Mouse (Mus musculus): Measurements from ENCODE around the gene Rarb.

The Rarb gene

DNA sequence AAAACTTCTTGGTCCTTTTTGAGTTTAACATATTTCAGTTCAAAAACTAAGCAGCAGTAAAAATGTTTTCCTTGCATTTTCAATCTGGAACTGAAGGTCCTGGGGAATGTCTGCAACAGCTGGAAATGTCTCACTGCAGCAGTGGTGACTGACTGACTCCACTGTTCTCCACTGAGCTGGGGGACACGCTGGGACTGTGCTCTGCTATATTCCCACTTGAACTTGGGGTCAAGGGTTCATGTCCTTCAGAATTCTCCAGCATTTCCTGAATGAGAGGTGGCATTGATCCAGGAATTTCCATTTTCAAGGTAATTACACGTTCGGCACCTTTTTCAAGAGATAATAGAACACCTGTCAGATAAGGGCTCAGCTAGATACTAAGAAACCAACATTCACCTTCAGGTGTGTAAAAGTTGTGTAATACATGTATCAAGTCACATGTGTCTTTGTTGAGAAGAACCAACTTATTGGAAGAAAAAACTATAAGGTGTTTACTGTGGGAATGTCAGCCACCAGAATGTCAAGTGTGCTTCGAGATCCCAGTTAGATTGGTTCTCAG lies 386.9 kb downstream of the Rarb start:
- DNase-seq = no peak

DNA sequence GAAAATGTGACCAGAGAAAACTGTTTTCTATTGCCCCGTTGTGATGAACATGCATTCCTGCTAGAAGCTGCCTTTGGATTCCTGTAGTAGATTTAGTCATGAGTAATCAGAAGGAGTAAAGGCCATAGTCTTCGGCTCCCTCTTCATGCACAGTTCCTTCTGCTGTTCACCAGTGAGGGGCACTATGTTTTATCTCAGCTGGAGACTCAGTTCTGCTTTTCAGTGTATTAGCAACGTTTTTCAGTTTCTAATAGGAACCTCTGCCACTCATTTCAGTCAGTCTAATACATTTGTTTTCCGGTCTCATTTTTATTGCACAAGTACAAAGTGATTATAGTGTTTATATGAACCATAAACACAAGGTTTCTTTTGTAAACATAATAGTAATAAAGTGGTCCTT lies 391.4 kb downstream of the Rarb start:
- no peak for DNase-seq

DNA sequence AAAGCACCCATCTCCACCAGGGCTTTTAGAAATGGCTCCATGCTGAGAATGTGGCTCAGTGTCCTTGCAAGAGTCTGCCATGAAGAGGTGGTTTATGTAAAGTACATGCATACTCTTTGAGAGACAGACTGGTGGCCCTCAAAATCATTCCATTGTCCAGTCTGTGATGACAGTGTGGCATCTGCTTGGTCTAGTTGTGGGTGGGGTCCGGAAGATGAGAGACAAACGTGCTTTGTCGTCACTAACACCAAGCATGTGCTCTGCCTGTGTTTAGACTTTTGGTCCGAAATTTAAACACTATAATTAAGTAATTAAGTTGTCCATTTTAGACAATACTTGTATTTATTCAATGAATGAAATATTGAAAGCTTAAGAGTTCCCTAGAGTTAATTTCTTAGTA lies 404.8 kb downstream of the Rarb start:
- DNase-seq = no peak

DNA sequence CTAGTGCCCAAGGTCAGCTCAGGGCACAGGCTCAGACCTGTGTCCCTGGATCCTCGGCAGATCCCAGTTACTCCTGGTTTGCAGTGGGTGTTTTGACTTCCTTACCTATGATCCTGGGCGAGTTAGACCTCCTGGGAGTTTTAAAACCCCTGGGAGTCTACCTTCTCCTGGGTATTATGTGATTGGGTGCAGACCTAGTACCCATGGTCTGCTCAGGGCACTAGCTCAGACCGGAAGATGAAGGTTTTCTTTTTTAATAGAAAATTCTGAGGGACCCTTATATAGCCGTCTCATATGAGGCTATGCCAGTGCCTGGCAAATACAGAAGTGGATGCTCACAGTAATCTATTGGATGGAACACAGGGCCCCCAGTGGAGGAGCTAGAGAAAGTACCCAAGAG lies 413.8 kb downstream of the Rarb start:
- DNase-seq = no peak

DNA sequence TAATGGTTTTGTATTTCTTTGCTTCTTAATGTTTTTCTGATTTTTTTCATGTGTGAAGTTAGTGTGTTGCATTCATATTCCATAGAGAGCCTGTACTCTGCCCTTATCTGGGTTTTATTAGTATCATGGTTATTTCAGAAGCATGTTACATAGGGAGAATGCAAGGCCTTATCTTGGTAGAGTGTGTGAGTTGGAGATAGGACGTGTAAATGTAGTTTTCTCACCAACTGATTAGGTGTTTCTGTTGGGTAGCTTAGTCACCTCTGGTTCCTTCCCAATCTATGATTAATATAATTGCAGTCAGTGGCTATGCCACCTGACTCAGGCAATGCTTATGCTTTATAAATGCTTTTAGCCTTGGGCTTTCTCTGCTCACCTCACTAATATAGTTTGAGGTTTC lies 434.2 kb downstream of the Rarb start:
- no peak for DNase-seq

Measured in cerebellum, postnatal 10 days (tissue).